Mouse (Mus musculus): ENCODE results near the gene Nub1. TPM values are rescaled to one million over a fixed set of nuclear protein-coding genes. Genes with fewer than 3 reads are reported as not detected.

Nub1 gene
- polyA plus RNA-seq, 1 experiment from 2014 or later = 27.1 TPM

DNA sequence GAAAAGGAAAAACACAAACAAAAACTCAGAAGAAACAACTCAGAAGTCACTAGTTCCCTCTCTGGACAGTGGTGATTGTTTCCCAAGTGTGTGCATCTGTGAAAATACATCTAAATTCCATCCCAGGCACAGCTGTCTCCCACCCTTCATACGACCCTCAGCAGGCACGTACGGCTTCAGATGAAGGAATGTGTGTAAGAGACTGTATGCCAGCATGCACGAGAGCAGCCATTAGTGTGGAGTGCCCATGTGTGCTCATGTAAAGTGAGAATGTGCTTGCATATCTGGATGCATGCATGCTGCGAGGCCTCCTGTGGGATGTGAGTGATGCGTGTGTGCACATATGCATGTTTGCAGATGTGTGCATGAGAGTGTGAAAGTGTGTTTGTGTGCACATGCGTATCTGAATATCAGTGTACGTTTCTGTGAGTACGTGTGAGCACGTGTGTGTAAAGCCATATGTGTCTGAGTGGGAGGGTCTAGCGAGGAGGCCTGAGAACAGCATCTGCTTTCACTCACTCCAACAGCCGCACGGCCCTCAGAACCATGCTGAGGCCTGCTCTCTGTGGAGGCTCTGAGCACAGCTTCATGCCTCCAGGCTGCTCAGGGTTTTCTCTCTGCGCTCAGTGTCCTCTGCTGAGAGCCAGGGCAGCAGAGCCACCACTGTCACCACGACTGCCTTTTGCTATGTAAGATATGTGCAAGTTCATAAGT lies 56.0 kb downstream of the Nub1 start:
- no peak overlapping the region for H3K4me2 ChIP-seq (ENCODE audit: low read depth, low read length)
- H3K9ac ChIP-seq (ENCODE audit: low read length) = no peak overlapping the region
- H3K27ac ChIP-seq (ENCODE audit: low read length) = no peak overlapping the region
- ATAC-seq (replicated peaks; ENCODE audit: extremely low read depth, insufficient read depth, low FRiP score) = no peak
- H3K9me3 ChIP-seq (replicated peaks; ENCODE audit: control insufficient read depth, low read length) = no peaks in the 10 kb centered on the region
- H3K4me1 ChIP-seq (ENCODE audit: control insufficient read depth, insufficient read depth, low read length) = peaks cover 14% of the 10 kb centered on the region
- no peaks in the 10 kb centered on the region for H3K27me3 ChIP-seq (ENCODE audit: control insufficient read depth, insufficient read depth, low read length)
- H3K36me3 ChIP-seq (ENCODE audit: control insufficient read depth, insufficient read depth) = no peaks in the 10 kb centered on the region
- 57% methylated on average over 15 of the region's 15 CpGs for WGBS
- no peak overlapping the region for H3K4me3 ChIP-seq (ENCODE audit: low read length)

DNA sequence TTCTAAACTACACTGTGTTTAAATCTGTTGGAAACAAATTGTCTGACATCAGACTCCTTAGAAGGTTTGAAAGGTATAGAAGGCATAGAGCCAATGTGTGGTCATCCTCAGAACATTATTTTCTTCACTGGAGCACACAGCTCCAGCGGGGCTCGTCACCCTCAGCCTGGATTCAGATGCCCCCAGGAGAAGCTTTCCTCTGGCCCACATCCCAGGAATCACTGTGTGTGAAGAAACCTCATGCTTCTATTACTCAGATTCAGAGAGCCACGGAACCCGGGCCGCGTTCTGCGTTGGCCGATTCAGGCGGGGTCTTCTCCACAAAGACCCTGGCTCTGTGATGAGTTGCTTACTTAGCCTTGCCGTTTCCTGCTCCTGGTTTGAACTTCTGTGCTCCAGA lies 58.6 kb downstream of the Nub1 start:
- no peaks in the 10 kb centered on the region for H3K27me3 ChIP-seq (ENCODE audit: control insufficient read depth, insufficient read depth, low read length)
- no peaks in the 10 kb centered on the region for H3K36me3 ChIP-seq (ENCODE audit: control insufficient read depth, insufficient read depth)
- H3K27ac ChIP-seq (ENCODE audit: low read length) = no peak overlapping the region
- no peak overlapping the region for H3K4me2 ChIP-seq (ENCODE audit: low read depth, low read length)
- no peak for ATAC-seq (replicated peaks; ENCODE audit: extremely low read depth, insufficient read depth, low FRiP score)
- H3K9ac ChIP-seq (ENCODE audit: low read length) = no peak overlapping the region
- no peak overlapping the region for H3K4me3 ChIP-seq (ENCODE audit: low read length)
- WGBS = 88% methylated on average over 10 of the region's 10 CpGs
- H3K4me1 ChIP-seq (ENCODE audit: control insufficient read depth, insufficient read depth, low read length) = peaks cover 14% of the 10 kb centered on the region
- no peaks in the 10 kb centered on the region for H3K9me3 ChIP-seq (replicated peaks; ENCODE audit: control insufficient read depth, low read length)

DNA sequence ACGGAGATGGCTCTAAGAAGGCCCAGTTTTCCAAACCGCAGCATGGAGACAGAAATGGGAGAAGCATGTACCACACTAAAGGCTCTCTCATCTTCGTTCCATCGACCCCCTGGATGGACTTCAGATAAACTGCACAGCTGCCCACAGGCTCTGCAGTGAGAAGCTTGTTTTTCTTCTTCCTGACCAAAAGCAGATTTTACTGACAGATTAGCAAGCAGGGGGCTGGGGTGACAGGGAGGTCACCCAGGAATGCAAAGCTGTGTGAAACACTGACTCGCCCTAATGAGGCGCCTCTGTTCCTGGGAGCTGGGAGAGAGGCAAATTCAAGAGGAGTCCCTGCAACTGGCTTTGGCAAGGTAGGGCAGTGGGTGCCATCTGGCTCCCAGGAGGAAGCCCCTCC lies 62.2 kb downstream of the Nub1 start:
- H3K9me3 ChIP-seq (replicated peaks; ENCODE audit: control insufficient read depth, low read length) = no peaks in the 10 kb centered on the region
- 28% methylated on average over 6 of the region's 6 CpGs for WGBS
- no peak overlapping the region for H3K9ac ChIP-seq (ENCODE audit: low read length)
- peaks cover 23% of the 10 kb centered on the region for H3K4me1 ChIP-seq (ENCODE audit: control insufficient read depth, insufficient read depth, low read length)
- H3K4me2 ChIP-seq (ENCODE audit: low read depth, low read length) = no peak overlapping the region
- H3K27ac ChIP-seq (ENCODE audit: low read length) = no peak overlapping the region
- H3K4me3 ChIP-seq (ENCODE audit: low read length) = no peak overlapping the region
- no peaks in the 10 kb centered on the region for H3K36me3 ChIP-seq (ENCODE audit: control insufficient read depth, insufficient read depth)
- no peaks in the 10 kb centered on the region for H3K27me3 ChIP-seq (ENCODE audit: control insufficient read depth, insufficient read depth, low read length)
- no peak for ATAC-seq (replicated peaks; ENCODE audit: extremely low read depth, insufficient read depth, low FRiP score)

DNA sequence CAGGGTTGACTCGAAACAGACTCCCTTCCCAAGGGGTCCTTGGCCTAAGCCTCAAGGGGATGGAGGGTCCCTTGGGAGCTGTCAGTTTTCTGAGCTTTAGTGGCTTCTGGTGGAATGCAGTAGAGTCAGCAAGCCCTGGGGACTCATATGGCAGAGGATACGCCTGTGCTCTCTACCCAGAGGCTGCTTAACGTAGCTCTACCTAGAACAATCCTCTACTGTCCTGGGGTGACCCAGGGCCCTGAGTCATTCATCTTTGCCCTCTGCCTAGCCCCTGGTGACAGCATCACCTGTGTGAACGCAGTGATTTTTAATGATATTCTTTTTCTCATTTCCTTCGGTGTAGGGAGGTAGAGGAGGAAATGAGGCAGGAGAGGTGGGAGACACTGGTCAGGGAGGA lies 64.4 kb downstream of the Nub1 start:
- peak overlapping the region; percentile 96 for H3K4me2 ChIP-seq (ENCODE audit: low read depth, low read length)
- peak overlapping the region; percentile 74 for H3K9ac ChIP-seq (ENCODE audit: low read length)
- no peak for ATAC-seq (replicated peaks; ENCODE audit: extremely low read depth, insufficient read depth, low FRiP score)
- no peaks in the 10 kb centered on the region for H3K27me3 ChIP-seq (ENCODE audit: control insufficient read depth, insufficient read depth, low read length)
- peaks cover 23% of the 10 kb centered on the region for H3K4me1 ChIP-seq (ENCODE audit: control insufficient read depth, insufficient read depth, low read length)
- peak overlapping the region; percentile 69 for H3K27ac ChIP-seq (ENCODE audit: low read length)
- WGBS = 57% methylated on average over 5 of the region's 5 CpGs
- H3K4me3 ChIP-seq (ENCODE audit: low read length) = peak overlapping the region; percentile 76
- H3K9me3 ChIP-seq (replicated peaks; ENCODE audit: control insufficient read depth, low read length) = no peaks in the 10 kb centered on the region
- H3K36me3 ChIP-seq (ENCODE audit: control insufficient read depth, insufficient read depth) = no peaks in the 10 kb centered on the region

DNA sequence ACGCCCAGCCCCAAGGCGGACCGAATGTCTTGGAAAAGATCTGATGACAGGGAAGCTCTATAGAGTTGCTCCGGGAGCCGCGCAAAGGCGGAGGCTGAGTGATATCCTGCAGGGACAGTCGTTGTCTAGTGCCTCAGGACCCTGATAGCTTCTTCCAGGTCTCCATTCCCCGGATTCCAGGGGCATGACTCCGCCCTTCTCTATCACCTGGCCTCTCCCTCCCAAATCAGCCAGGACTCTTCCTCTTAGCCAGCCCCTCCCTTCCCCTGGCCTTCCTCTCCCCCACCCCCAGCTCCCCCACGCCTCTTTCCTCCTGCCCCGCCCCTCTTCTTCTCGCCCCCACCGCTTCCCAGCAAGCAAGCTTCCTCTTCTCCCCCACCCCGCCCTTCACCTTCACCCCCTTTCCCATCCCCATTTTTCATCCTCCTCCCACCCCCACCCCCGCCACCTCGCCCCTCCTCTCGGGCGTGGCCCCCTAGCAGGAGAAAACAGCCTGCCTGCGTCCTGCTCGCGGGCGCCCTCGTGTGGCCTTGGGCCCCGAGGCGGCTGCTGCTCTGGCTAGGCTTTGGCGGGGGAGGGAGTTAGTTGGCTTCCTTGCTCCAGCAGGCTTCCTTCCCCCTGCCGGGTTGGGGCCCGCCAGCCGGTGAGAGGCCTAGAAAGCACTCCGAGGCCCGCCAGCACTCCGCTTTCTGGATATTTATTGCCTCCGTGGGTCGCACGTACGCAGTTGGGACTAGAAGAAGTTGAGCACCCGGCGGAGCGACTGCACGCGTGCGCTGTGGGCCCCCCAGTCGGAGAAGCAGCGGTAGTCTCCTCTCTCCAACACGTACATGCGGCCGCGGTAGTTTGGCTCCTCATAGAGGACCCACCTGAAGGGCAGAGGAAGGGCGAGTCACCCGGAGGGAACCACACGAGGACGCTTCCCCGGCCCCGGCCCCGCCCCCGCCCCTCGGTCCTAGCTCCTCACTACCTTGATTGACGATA lies 65.3 kb downstream of the Nub1 start:
- H3K27ac ChIP-seq (ENCODE audit: low read length) = peak overlapping the region; percentile 98
- no peaks in the 10 kb centered on the region for H3K27me3 ChIP-seq (ENCODE audit: control insufficient read depth, insufficient read depth, low read length)
- peaks cover 23% of the 10 kb centered on the region for H3K4me1 ChIP-seq (ENCODE audit: control insufficient read depth, insufficient read depth, low read length)
- no peaks in the 10 kb centered on the region for H3K9me3 ChIP-seq (replicated peaks; ENCODE audit: control insufficient read depth, low read length)
- H3K4me3 ChIP-seq (ENCODE audit: low read length) = peak overlapping the region; percentile 76
- no peaks in the 10 kb centered on the region for H3K36me3 ChIP-seq (ENCODE audit: control insufficient read depth, insufficient read depth)
- peak; percentile 82 for ATAC-seq (replicated peaks; ENCODE audit: extremely low read depth, insufficient read depth, low FRiP score)
- peak overlapping the region; percentile 95 for H3K9ac ChIP-seq (ENCODE audit: low read length)
- WGBS = 1% methylated on average over 58 of the region's 59 CpGs
- peak overlapping the region; percentile 96 for H3K4me2 ChIP-seq (ENCODE audit: low read depth, low read length)

DNA sequence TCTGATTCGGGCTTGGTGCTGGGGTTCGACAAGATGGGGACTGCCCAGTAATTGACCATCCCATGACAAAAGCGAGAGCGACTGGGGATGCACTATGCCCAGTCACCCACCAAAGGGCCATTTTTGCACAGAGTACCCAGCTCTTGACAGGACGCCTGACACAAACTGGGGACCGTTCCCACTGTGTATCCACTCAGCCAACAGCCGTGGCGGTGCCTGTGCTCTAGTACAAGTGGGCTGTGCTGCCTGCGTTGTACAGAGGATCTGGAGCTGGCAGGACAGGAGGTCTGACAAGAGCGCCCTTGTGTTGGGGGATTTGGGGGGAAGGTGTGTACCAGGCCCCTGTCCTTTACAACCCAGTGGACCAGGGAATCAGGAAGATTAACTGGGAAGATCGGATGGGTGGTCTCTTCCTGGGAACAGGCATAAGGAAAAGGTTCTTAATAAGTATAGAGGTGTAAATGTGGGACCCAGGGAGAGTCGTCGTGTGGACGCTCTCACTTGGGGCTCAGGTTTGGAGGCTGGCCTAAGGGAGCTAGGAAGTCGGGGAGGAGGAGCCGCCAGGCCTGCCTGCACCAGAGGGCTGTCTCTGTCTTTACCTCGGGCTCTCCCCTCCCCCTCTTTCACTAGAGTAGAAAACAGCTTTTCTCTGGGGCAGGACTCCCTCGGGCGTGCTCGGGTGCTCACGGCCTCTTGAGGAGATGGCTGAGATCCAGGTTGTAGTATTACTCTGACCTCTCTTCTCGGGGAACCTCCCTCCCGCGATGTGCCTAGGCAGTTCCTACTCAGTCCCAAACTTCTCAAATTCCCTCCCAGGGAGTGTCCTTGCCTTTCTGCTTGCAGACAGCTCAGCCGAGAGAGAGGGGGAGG lies 66.2 kb downstream of the Nub1 start:
- H3K4me1 ChIP-seq (ENCODE audit: control insufficient read depth, insufficient read depth, low read length) = peaks cover 23% of the 10 kb centered on the region
- H3K27ac ChIP-seq (ENCODE audit: low read length) = peak overlapping the region; percentile 98
- H3K4me2 ChIP-seq (ENCODE audit: low read depth, low read length) = peak overlapping the region; percentile 96
- peak overlapping the region; percentile 76 for H3K4me3 ChIP-seq (ENCODE audit: low read length)
- 1% methylated on average over 25 of the region's 25 CpGs for WGBS
- peak; percentile 63 for ATAC-seq (replicated peaks; ENCODE audit: extremely low read depth, insufficient read depth, low FRiP score)
- no peaks in the 10 kb centered on the region for H3K27me3 ChIP-seq (ENCODE audit: control insufficient read depth, insufficient read depth, low read length)
- no peaks in the 10 kb centered on the region for H3K9me3 ChIP-seq (replicated peaks; ENCODE audit: control insufficient read depth, low read length)
- peak overlapping the region; percentile 95 for H3K9ac ChIP-seq (ENCODE audit: low read length)
- no peaks in the 10 kb centered on the region for H3K36me3 ChIP-seq (ENCODE audit: control insufficient read depth, insufficient read depth)

DNA sequence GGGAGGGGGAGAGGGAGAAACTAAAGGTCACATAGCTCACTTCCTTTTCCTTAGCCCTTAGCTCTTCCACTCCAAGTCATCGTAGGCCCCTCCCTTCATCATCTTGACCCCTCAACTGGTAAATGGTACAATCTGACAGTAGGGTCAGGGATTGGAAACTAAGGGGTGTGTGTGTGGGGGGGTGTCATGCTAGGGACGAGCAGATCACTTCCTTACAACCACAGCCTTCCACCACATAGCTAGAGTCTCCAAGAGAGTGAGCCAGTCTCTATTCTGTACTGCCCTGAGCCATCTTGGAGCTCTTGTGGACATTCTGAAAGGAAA lies 66.8 kb downstream of the Nub1 start:
- no peaks in the 10 kb centered on the region for H3K9me3 ChIP-seq (replicated peaks; ENCODE audit: control insufficient read depth, low read length)
- no peaks in the 10 kb centered on the region for H3K36me3 ChIP-seq (ENCODE audit: control insufficient read depth, insufficient read depth)
- H3K27ac ChIP-seq (ENCODE audit: low read length) = 0 out of 2 replicates have a peak overlapping the region, but pooled peaks have one; percentile 43
- H3K9ac ChIP-seq (ENCODE audit: low read length) = peak overlapping the region; percentile 95; the same call in 1 of the 2 replicates
- H3K27me3 ChIP-seq (ENCODE audit: control insufficient read depth, insufficient read depth, low read length) = no peaks in the 10 kb centered on the region
- ATAC-seq (replicated peaks; ENCODE audit: extremely low read depth, insufficient read depth, low FRiP score) = no peak
- peaks cover 23% of the 10 kb centered on the region for H3K4me1 ChIP-seq (ENCODE audit: control insufficient read depth, insufficient read depth, low read length)
- H3K4me2 ChIP-seq (ENCODE audit: low read depth, low read length) = peak overlapping the region; percentile 96
- 3% methylated on average over 2 of the region's 2 CpGs for WGBS
- peak overlapping the region; percentile 76 for H3K4me3 ChIP-seq (ENCODE audit: low read length)

DNA sequence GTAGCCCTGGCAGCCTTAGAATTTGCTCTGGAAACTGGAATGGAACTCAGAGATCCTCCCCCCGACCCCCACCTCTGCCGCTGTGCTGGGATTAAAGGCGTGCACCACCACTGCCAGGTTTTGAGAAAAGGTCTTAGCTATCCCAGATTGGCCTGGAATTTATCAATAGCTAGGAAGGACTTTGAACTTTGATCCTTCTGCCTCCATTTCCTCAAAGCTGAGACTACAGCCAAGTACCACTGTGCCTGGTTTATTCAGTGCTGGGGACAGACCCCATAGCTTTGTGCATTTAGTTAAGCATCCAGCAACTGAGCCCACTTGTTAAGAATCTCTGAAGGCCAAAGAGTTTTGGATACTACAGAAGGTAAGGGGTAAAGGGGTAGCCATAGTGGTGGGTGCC lies 71.6 kb downstream of the Nub1 start:
- Histone ChIP-seq H3K4me1 (ENCODE audit: control insufficient read depth, insufficient read depth, low read length) (peaks cover 6% of the 10 kb centered on the region), H3K27me3 (ENCODE audit: control insufficient read depth, insufficient read depth, low read length) (no peaks in the 10 kb centered on the region), H3K4me3 (ENCODE audit: low read length) (no peak overlapping the region), H3K36me3 (ENCODE audit: control insufficient read depth, insufficient read depth) (no peaks in the 10 kb centered on the region), H3K9me3 (replicated peaks; ENCODE audit: control insufficient read depth, low read length) (no peaks in the 10 kb centered on the region), H3K9ac (ENCODE audit: low read length) (no peak overlapping the region), H3K4me2 (ENCODE audit: low read depth, low read length) (no peak overlapping the region), H3K27ac (ENCODE audit: low read length) (no peak overlapping the region)
- 67% methylated on average over 3 of the region's 3 CpGs for WGBS
- ATAC-seq (replicated peaks; ENCODE audit: extremely low read depth, insufficient read depth, low FRiP score) = no peak

Data from heart, embryonic 16.5 days (tissue).